Mouse (Mus musculus): ENCODE results near the gene Exosc9. TPM values are rescaled to one million over a fixed set of nuclear protein-coding genes. Genes with fewer than 3 reads are reported as not detected.

Exosc9 gene
- polyA plus RNA-seq, 1 experiment from 2014 or later, result 86.1 TPM

Other genes with a start within 250 kb of the Exosc9 start
- 67.5 and 75.3 TPM in 2 replicates for gene Anxa5, start 76.7 kb upstream of the Exosc9 start, polyA plus RNA-seq (2016; fragmentation: Nextera tagmentation; extraction: Ambion mirVana)
- gene 1810062G17Rik, start 76.7 kb upstream of the Exosc9 start, polyA plus RNA-seq (2016; fragmentation: Nextera tagmentation; extraction: Ambion mirVana), result 0.45 and 0.57 TPM in 2 replicates
- 1.1 and 1.4 TPM in 2 replicates for gene Gm11549, start 30.8 kb upstream of the Exosc9 start, polyA plus RNA-seq (2016; fragmentation: Nextera tagmentation; extraction: Ambion mirVana)
- 244 and 260 TPM in 2 replicates for gene Ccna2, start 19.5 kb downstream of the Exosc9 start, polyA plus RNA-seq (2016; fragmentation: Nextera tagmentation; extraction: Ambion mirVana)
- 19.6 and 20.9 TPM in 2 replicates for gene Bbs7, start 60.9 kb downstream of the Exosc9 start, polyA plus RNA-seq (2016; fragmentation: Nextera tagmentation; extraction: Ambion mirVana)
- 5.7 and 5.9 TPM in 2 replicates for gene Trpc3, start 137.6 kb downstream of the Exosc9 start, polyA plus RNA-seq (2016; fragmentation: Nextera tagmentation; extraction: Ambion mirVana)